Mouse (Mus musculus): ENCODE results near the gene Rai1. TPM values are rescaled to one million over a fixed set of nuclear protein-coding genes. Genes with fewer than 3 reads are reported as not detected.
A peak's percentile ranks its signal among the peaks of the same experiment; 100 is the strongest.

Gene Rai1
- polyA plus RNA-seq, 1 experiment from 2014 or later, result 23.9 TPM

- DNase-seq (ENCODE audit: low spot score), result no peak
- no peak overlapping the region for H3K4me3 ChIP-seq
- peaks cover 34% of the 10 kb centered on the region for H3K4me1 ChIP-seq
- 0 out of 2 replicates have a peak overlapping the region, but pooled peaks have one; percentile 28 for H3K27ac ChIP-seq (replicated peaks)
- H3K27me3 ChIP-seq (ENCODE audit: low read depth, poor library complexity, severe bottlenecking), result 0 out of 2 replicates have a peak, but pooled peaks cover 5% of the 10 kb centered on the region
- H3K36me3 ChIP-seq, result no peaks in the 10 kb centered on the region
- WGBS, result 77% methylated on average over 3 of the region's 3 CpGs
- H3K9me3 ChIP-seq (replicated peaks), result no peaks in the 10 kb centered on the region
Observed at GRCm38 (mm10) chr11:60228525-60228924, 123.7 kb downstream of the Rai1 start.

- H3K9me3 ChIP-seq (replicated peaks), result no peaks in the 10 kb centered on the region
- H3K4me3 ChIP-seq, result no peak overlapping the region
- H3K4me1 ChIP-seq, result peaks cover 31% of the 10 kb centered on the region
- DNase-seq (ENCODE audit: low spot score), result no peak
- H3K27ac ChIP-seq (replicated peaks), result 0 out of 2 replicates have a peak overlapping the region, but pooled peaks have one; percentile 2
- WGBS, result 76% methylated on average over 13 of the region's 13 CpGs
- H3K27me3 ChIP-seq (ENCODE audit: low read depth, poor library complexity, severe bottlenecking), result no peaks in the 10 kb centered on the region
- H3K36me3 ChIP-seq, result no peaks in the 10 kb centered on the region
Observed at GRCm38 (mm10) chr11:60229821-60230220, 125.0 kb downstream of the Rai1 start.

DNA sequence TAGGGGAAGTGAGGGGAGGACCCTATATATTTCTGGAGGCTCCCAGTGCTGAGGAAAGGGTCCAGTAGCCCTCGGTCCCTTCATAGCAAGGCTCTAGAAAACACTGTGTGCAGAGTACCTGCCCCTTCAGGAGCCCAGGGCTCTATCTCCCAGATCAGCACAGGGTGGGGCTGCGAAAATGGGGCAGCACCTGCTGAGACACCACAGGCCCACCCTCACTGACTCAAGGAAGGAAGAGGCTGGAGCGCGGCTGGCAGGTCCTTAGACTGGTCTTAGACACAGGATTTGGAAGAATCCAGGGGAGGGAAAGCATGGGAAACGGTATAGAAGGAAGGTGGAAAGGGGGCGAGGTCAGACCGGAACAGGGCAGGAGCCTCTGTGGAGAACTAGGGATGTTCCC, 125.7 kb downstream of the Rai1 start:
- Histone ChIP-seq H3K36me3 (no peaks in the 10 kb centered on the region; the same call in 1 of the 2 replicates), H3K9me3 (replicated peaks) (no peaks in the 10 kb centered on the region)

DNA sequence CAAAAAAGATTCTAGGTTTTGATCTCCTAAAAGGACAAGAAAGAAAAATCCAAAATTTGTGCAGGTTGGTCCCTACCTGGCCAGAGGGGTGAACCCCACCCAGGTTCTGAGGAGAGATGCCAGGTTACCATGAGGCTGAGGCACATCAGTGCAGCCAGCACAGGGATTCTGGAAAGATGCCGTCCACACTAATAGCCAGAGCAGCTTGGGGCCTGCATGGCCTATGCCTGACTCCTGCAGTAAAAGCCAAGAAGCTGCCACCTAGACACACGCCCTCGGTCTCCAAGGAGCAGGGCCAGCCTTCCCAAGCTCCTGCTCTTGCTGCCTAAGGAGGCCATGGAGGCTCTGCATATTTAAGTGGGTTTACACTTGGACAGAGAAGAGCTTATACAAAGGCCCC, 126.5 kb downstream of the Rai1 start:
- H3K36me3 ChIP-seq, result no peaks in the 10 kb centered on the region; the same call in 1 of the 2 replicates
- peak overlapping the region; percentile 53; the same call in 1 of the 2 replicates for H3K27ac ChIP-seq (replicated peaks)
- H3K27me3 ChIP-seq (ENCODE audit: low read depth, poor library complexity, severe bottlenecking), result no peaks in the 10 kb centered on the region
- H3K9me3 ChIP-seq (replicated peaks), result no peaks in the 10 kb centered on the region
- H3K4me1 ChIP-seq, result peaks cover 31% of the 10 kb centered on the region
- 62% methylated on average over 3 of the region's 3 CpGs for WGBS
- no peak for DNase-seq (ENCODE audit: low spot score)
- H3K4me3 ChIP-seq, result no peak overlapping the region

More for the DNA sequence above, 125.7 kb downstream of the Rai1 start:
- Histone ChIP-seq H3K27me3 (ENCODE audit: low read depth, poor library complexity, severe bottlenecking) (no peaks in the 10 kb centered on the region), H3K4me3 (no peak overlapping the region), H3K4me1 (peaks cover 31% of the 10 kb centered on the region), H3K27ac (replicated peaks) (no peak overlapping the region)
- DNase-seq (ENCODE audit: low spot score), result no peak
- 92% methylated on average over 7 of the region's 7 CpGs for WGBS

- no peak for DNase-seq (ENCODE audit: low spot score)
- H3K4me1 ChIP-seq, result peaks cover 31% of the 10 kb centered on the region
- H3K4me3 ChIP-seq, result no peak overlapping the region
- H3K27ac ChIP-seq (replicated peaks), result peak overlapping the region; percentile 53
- 44% methylated on average over 4 of the region's 4 CpGs for WGBS
- H3K27me3 ChIP-seq (ENCODE audit: low read depth, poor library complexity, severe bottlenecking), result no peaks in the 10 kb centered on the region
- H3K36me3 ChIP-seq, result no peaks in the 10 kb centered on the region; the same call in 1 of the 2 replicates
- no peaks in the 10 kb centered on the region for H3K9me3 ChIP-seq (replicated peaks)
Observed at GRCm38 (mm10) chr11:60231951-60232350, 127.1 kb downstream of the Rai1 start.

- no peak for DNase-seq (ENCODE audit: low spot score)
- peaks cover 31% of the 10 kb centered on the region for H3K4me1 ChIP-seq
- no peak overlapping the region for H3K4me3 ChIP-seq
- no peaks in the 10 kb centered on the region; the same call in 1 of the 2 replicates for H3K36me3 ChIP-seq
- peak overlapping the region; percentile 53 for H3K27ac ChIP-seq (replicated peaks)
- H3K27me3 ChIP-seq (ENCODE audit: low read depth, poor library complexity, severe bottlenecking), result no peaks in the 10 kb centered on the region
- WGBS, result 78% methylated on average over 14 of the region's 14 CpGs
- H3K9me3 ChIP-seq (replicated peaks), result no peaks in the 10 kb centered on the region
Observed at GRCm38 (mm10) chr11:60232441-60233058, 127.7 kb downstream of the Rai1 start.

- Histone ChIP-seq H3K4me1 (peaks cover 31% of the 10 kb centered on the region), H3K27ac (replicated peaks) (peak overlapping the region; percentile 63), H3K4me3 (no peak overlapping the region), H3K27me3 (ENCODE audit: low read depth, poor library complexity, severe bottlenecking) (no peaks in the 10 kb centered on the region), H3K36me3 (no peaks in the 10 kb centered on the region; the same call in 1 of the 2 replicates), H3K9me3 (replicated peaks) (no peaks in the 10 kb centered on the region)
- no peak for DNase-seq (ENCODE audit: low spot score)
- WGBS, result 71% methylated on average over 8 of the region's 8 CpGs
Observed at GRCm38 (mm10) chr11:60233235-60233634, 128.4 kb downstream of the Rai1 start.

DNA sequence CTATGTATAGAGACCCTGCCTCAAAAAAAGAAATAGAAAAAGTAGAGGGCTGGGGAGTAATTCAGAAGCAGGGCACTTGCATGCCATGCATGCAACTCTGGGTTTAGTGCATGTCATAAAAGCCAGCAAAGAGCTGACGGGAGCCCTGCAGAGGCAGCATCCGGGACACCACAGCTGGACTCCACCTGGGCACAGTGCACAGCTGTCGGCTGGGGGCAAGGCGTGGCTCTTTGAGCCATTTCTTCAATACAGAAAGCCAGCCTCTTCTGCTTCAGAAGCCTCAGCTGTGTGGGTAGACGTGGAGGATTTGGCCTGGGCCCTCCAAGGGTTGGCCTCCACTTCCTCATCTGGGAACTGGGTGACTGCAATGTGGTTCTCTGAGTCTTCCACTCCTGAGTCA, 130.5 kb downstream of the Rai1 start:
- no peak for DNase-seq (ENCODE audit: low spot score)
- H3K36me3 ChIP-seq, result peaks cover 5% of the 10 kb centered on the region; the same call in 1 of the 2 replicates
- peaks cover 29% of the 10 kb centered on the region for H3K4me1 ChIP-seq
- 85% methylated on average over 5 of the region's 5 CpGs for WGBS
- no peak overlapping the region for H3K27ac ChIP-seq (replicated peaks)
- no peak overlapping the region for H3K4me3 ChIP-seq
- H3K9me3 ChIP-seq (replicated peaks), result no peaks in the 10 kb centered on the region
- no peaks in the 10 kb centered on the region for H3K27me3 ChIP-seq (ENCODE audit: low read depth, poor library complexity, severe bottlenecking)

GRCm38 (mm10) chr11:60240509-60240908, 135.7 kb downstream of the Rai1 start:
- Histone ChIP-seq H3K4me3 (no peak overlapping the region), H3K4me1 (peaks cover 5% of the 10 kb centered on the region; the same call in 1 of the 2 replicates), H3K36me3 (peaks cover 14% of the 10 kb centered on the region; the same call in 1 of the 2 replicates), H3K27ac (replicated peaks) (no peak overlapping the region), H3K27me3 (ENCODE audit: low read depth, poor library complexity, severe bottlenecking) (no peaks in the 10 kb centered on the region), H3K9me3 (replicated peaks) (no peaks in the 10 kb centered on the region)
- DNase-seq (ENCODE audit: low spot score), result no peak
- WGBS, result 90% methylated on average over 4 of the region's 4 CpGs

DNA sequence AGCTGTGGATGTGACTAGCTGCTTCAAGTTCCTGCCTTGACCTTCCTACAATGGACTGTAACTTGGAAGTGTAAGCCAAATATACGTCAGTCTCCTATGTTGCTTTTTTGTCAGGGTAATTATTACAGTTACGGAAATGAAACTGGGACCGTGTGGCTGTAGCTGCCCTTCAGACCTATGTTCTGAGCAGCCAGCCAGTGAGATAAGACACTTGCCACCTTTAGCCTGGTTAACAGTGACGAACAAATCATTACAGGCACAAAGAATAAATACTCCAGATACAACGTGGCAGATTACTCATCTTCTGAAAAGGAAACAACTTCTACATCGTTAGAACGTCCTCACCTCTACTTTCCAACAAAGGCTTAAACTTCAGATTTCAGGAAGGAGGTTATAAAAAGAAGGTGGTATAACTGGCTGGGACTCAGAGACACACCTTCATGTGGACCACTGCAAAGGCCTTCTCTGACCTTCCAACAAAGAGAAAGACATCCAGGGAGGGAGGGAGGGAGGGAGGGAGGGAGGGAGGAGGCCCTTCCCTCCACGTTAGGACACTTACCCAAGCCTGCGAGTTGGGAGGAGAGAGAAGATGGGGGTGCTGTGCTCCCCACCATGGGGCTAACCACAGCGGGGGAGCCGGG, 139.8 kb downstream of the Rai1 start:
- DNase-seq (ENCODE audit: low spot score), result no peak
- 73% methylated on average over 11 of the region's 11 CpGs for WGBS
- no peak overlapping the region for H3K27ac ChIP-seq (replicated peaks)
- no peak overlapping the region for H3K4me3 ChIP-seq
- H3K36me3 ChIP-seq, result peaks cover 14% of the 10 kb centered on the region; the same call in 1 of the 2 replicates
- H3K4me1 ChIP-seq, result peaks cover 20% of the 10 kb centered on the region
- no peaks in the 10 kb centered on the region for H3K9me3 ChIP-seq (replicated peaks)
- no peaks in the 10 kb centered on the region for H3K27me3 ChIP-seq (ENCODE audit: low read depth, poor library complexity, severe bottlenecking)

GRCm38 (mm10) chr11:60246077-60246476, 141.3 kb downstream of the Rai1 start:
- H3K4me1 ChIP-seq, result peaks cover 20% of the 10 kb centered on the region
- H3K27ac ChIP-seq (replicated peaks), result peak overlapping the region; percentile 25; the same call in 1 of the 2 replicates
- H3K36me3 ChIP-seq, result peaks cover 9% of the 10 kb centered on the region; the same call in 1 of the 2 replicates
- DNase-seq (ENCODE audit: low spot score), result no peak
- H3K9me3 ChIP-seq (replicated peaks), result no peaks in the 10 kb centered on the region
- no peaks in the 10 kb centered on the region for H3K27me3 ChIP-seq (ENCODE audit: low read depth, poor library complexity, severe bottlenecking)
- H3K4me3 ChIP-seq, result no peak overlapping the region

DNA sequence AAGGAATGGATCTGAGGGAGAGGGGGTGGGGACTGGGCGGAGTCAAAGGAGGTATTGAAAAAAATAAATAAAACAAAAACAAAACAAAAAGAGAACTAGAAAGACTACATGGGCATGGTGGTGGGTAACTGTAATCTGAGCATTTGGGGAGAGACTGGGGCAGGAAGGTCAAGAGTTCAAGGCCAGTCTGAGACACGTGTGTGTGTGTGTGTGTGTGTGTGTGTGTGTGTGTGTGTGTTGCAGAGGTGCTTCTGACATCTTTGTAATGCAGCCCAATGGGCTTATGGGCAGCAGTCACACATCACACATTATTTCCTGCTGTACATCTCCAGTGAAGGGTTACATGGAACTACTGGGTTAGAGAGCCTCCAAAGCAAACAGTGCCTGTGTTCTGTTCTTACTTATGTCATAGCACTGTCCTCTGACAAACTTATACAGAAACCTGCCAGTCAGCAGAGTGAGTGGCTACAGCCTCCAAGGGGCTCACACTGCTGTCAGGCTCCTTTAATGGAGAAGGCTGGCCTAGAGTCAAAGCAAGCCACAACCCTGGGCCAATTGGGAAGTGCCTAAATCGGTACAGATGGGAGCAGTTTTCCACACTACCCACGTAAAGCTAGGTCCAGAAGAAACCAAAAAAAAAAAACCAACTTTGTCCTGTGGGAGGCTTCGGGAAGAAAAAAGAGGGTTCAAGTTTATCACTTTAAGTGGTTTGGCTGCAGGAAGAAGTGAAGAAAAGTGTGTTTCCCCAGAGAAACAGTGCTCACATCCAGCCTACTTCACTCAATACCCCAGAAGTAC, 143.1 kb downstream of the Rai1 start:
- Histone ChIP-seq H3K27me3 (ENCODE audit: low read depth, poor library complexity, severe bottlenecking) (no peaks in the 10 kb centered on the region), H3K4me1 (peaks cover 20% of the 10 kb centered on the region), H3K36me3 (peaks cover 5% of the 10 kb centered on the region; the same call in 1 of the 2 replicates), H3K9me3 (replicated peaks) (no peaks in the 10 kb centered on the region), H3K4me3 (no peak overlapping the region), H3K27ac (replicated peaks) (peak overlapping the region; percentile 61; the same call in 1 of the 2 replicates)
- no peak for DNase-seq (ENCODE audit: low spot score)
- 69% methylated on average over 5 of the region's 5 CpGs for WGBS
